ENCODE assay signal across 16 mouse cellular contexts in the genomic region with DNA sequence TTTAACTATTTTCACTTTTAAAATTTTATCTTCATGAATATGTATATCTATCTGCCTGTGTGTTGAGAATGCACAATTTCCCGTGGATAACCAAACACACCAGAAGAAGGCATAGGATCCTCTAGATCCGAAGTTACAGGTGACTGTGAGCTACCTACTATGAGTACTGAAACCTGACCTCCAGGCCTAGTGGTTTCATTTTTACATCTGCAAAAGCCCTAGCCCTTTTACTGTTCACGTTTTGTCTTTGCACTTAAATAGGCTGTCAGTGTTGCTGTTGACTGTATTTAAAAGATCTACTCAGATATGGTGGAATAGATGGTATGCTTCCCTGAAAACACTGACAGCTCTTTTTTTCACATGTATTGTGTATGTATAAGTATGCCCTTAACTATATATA.
DNase-seq lines count a peak whose midpoint lies in the region; TF ChIP-seq lines count a peak whose summit lies in the region.
"Had no signal": no experiment of that assay in that cellular context is flagged by ENCODE, and none has a peak within 500 bp of the region (broad histone marks: within the 10 kb centered on the region; RNA-seq: fewer than 3 reads in every experiment).

No protein-coding gene starts in this region.

- no peak for TF ChIP-seq EP300 in CH12.LX (IDR thresholded peaks at IDR 0.05; ENCODE audit: low read length)

- H3K27ac ChIP-seq in CH12.LX (ENCODE audit: insufficient read depth, low read depth), result no peak overlapping the region

- no peaks in the 10 kb centered on the region for H3K9me3 ChIP-seq in CH12.LX (replicated peaks; ENCODE audit: low read length)
- H3K9me3 ChIP-seq: G1E had no signal

- DNase-seq in CH12.LX (ENCODE audit: extremely low read depth), result peak; percentile 21
- DNase-seq in thymus, postnatal 25 days, result no peak
- DNase-seq: adrenal gland, adult 2 months; adrenal gland, adult 8-10 months; adrenal gland, postnatal 10 days; adrenal gland, postnatal 14 days; adrenal gland, postnatal 25 days; adrenal gland, postnatal 36 days; B cell, adult 2 months; cerebellum, adult 11 months; cerebellum, adult 11-12 months; cerebellum, adult 18-20 months; cerebellum, adult 2 months; cerebellum, adult 8-10 months had no signal

- H3K36me3 ChIP-seq in CH12.LX (replicated peaks in 1 of 2; ENCODE audit: control insufficient read depth in 1 of 2, insufficient read depth in 1 of 2, low read length in 1 of 2), result peaks cover 0 to 13% of the 10 kb centered on the region in 2 experiments

- no peak overlapping the region for H3K9ac ChIP-seq in CH12.LX (ENCODE audit: insufficient read depth, low read depth)

- no peaks in the 10 kb centered on the region for H3K27me3 ChIP-seq in CH12.LX (replicated peaks)
- H3K27me3 ChIP-seq: Patski had no signal

- no peaks in the 10 kb centered on the region for H3K79me2 ChIP-seq in CH12.LX (replicated peaks; ENCODE audit: control insufficient read depth, extremely low read depth, insufficient read depth, poor library complexity, severe bottlenecking)

- TF ChIP-seq RAD21 in CH12.LX (IDR thresholded peaks at IDR 0.05; ENCODE audit: low read depth, low read length), result no peak; the same call in none of the 2 replicates

- no peak overlapping the region; the same call in 1 of the 2 replicates for H3K4me2 ChIP-seq in CH12.LX (ENCODE audit: insufficient read depth, low read depth, poor library complexity, severe bottlenecking)

- TF ChIP-seq POLR2A in CH12.LX (IDR thresholded peaks at IDR 0.05; ENCODE audit: low read depth, low read length), result no peak

- no peak overlapping the region for H3K4me3 ChIP-seq in CH12.LX (replicated peaks in 1 of 3; ENCODE audit: low read depth in 2 of 3, low read length in 2 of 3, poor library complexity in 1 of 3)

- dilution Hi-C loops in CH12.LX (cut with MboI; ENCODE audit: extremely low pct_ligation_motif_present, extremely low pct_unique_long_range_greater_than_20kb, low sequenced_read_pairs), result no loop called here

- H3K4me1 ChIP-seq in CH12.LX (ENCODE audit: control insufficient read depth in 1 of 2, insufficient read depth in 2 of 2), result peaks cover 7 to 56% of the 10 kb centered on the region in 2 experiments; a peak in 3 of 4 replicates

- TF ChIP-seq CTCF in CH12.LX (conservative IDR thresholded peaks at IDR 0.05 in 1 of 2, IDR thresholded peaks at IDR 0.05 in 1 of 2; ENCODE audit: low read depth in 2 of 2, low read length in 2 of 2), result peak in 1 of 2 experiments; percentile 0; a peak in 1 of 4 replicates

- in situ Hi-C loops in CH12.LX (cut with MboI; ENCODE audit: low pct_ligation_motif_present, low pct_unique_long_range_greater_than_20kb, low sequenced_read_pairs), result no loop called here

TF ChIP-seq in CH12.LX, 34 proteins besides CTCF, POLR2A, EP300 and RAD21:
- TF ChIP-seq SMC3 (IDR thresholded peaks at IDR 0.05; ENCODE audit: low read depth, low read length) (no peak), IRF4 (IDR thresholded peaks at IDR 0.05; ENCODE audit: low read depth, low read length) (peak; percentile 75), ZC3H11A (IDR thresholded peaks at IDR 0.05; ENCODE audit: low read depth, low read length) (no peak), RCOR1 (conservative IDR thresholded peaks at IDR 0.05; ENCODE audit: low read depth, low read length) (no peak), USF2 (conservative IDR thresholded peaks at IDR 0.05; ENCODE audit: low read depth, low read length) (no peak), BHLHE40 (IDR thresholded peaks at IDR 0.05; ENCODE audit: low read depth, low read length) (peak; percentile 69), NELFE (IDR thresholded peaks at IDR 0.05; ENCODE audit: low read depth, low read length) (no peak), TCF12 (IDR thresholded peaks at IDR 0.05; ENCODE audit: low read depth, low read length) (no peak), ZKSCAN1 (IDR thresholded peaks at IDR 0.05; ENCODE audit: borderline replicate concordance, low read depth, low read length) (peak; percentile 70), MYC (IDR thresholded peaks at IDR 0.05; ENCODE audit: low read depth, low read length) (no peak), MAFK (IDR thresholded peaks at IDR 0.05; ENCODE audit: insufficient replicate concordance, low read length) (no peak), PAX5 (IDR thresholded peaks at IDR 0.05; ENCODE audit: low read length) (no peak), CHD1 (IDR thresholded peaks at IDR 0.05; ENCODE audit: low read depth, low read length) (no peak), TBP (conservative IDR thresholded peaks at IDR 0.05; ENCODE audit: low read depth, low read length) (no peak)
TF ChIP-seq in CH12.LX: peak in this region for 3.
